Mouse (Mus musculus) G1E (cell line): Measurements from ENCODE around the gene Ank3.

Experiments used
- CTCF ChIP-seq: IDR thresholded peaks from 2 replicates; pipeline ENCODE4 v1.5.1; 2012; ENCODE audit warnings: low read depth, low read length, inconsistent platforms, mixed read lengths
- GATA1 ChIP-seq: IDR thresholded peaks from 2 replicates; pipeline ENCODE4 v1.6.1; 2012; ENCODE audit warnings: borderline replicate concordance, low read length, inconsistent platforms, mixed read lengths
- TAL1 ChIP-seq: conservative IDR thresholded peaks from 2 replicates; pipeline ENCODE4 v1.6.1; 2012; ENCODE audit warnings: low read depth, low read length, inconsistent platforms, mixed read lengths

DNA sequence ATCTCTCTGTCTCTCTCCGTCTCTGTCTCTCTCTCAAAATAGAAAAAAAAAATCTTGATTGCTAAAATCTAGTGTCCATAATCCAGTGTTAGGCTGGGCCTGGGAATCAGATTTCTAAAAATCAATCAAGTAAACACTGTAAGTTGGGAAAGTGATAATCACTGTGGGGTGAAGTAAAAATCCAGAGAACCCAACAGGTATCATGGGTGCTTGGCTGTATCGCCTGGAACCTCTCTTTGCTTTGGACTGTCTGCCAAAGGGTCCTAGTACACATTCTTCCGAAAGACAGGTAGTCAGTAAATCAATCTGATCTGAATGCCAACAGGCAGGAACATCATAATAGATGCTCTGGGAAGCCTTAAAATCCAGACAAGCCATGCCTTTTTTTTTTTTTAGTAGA lies 186.7 kb downstream of the Ank3 start:
- TF ChIP-seq CTCF, result no peak
- TF ChIP-seq GATA1, result no peak
- TF ChIP-seq TAL1, result no peak
